Mouse (Mus musculus): ENCODE results near the gene Fmnl3. TPM values are rescaled to one million over a fixed set of nuclear protein-coding genes. Genes with fewer than 3 reads are reported as not detected.

Gene Fmnl3
- polyA plus RNA-seq (2015; fragmentation: Nextera tagmentation; extraction: Ambion mirVana) = 9.3 and 11.7 TPM in 2 replicates

DNA sequence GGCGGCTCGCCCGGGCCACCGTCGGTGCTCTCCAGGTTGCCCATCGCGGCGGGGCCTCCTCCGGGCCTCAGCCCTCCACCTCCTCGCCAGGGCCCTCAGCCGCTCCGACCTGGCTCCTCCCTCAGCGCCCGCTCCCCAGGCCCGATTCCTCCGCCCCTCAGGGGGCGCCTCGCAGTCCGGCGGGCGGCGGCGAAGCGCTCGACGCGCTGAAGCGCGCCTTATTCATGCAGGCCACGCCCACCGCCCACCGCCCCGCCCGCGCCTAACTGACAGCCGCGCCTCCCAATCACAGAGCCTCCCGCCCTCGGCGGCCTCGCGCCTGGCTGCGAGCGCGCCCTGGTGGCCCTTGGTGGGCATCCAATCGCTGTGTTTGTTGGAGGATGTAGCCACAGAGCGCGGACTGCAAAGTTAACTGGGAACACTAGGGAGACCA is at the start of gene Fmnl3:
TSS of gene Fmnl3 (minus strand) at position 224 of the 433 bp plus-strand sequence.
- WGBS = 1% methylated on average over 39 of the region's 48 CpGs

DNA sequence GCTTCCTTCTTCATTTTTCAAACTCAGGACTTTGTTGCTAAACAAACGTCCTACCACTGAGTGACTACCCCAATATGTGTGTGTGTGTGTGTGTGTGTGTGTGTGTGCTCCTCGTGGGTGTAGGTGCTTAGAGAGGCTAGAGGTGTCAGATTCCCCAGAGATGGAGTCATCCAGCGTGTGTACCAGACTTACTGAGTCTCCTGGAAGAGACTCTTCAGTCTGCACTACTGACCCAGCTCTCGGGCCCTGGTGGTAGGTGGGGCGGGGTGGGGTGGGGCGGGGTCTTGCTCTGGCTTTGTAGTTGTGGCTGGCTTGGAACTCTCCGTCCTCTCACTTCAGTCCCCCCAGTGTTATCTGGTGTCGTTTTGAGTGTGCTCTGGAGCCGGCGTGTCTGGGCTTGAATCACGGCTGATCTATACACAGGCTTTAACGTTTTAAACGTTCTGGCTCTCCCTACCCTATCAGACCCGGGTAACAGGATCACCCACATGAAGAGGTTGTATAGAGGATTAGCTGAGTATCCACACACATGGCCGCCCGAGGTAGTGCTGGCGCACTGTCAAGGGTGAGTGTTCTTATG is 47.5 kb upstream of the Fmnl3 start:
- Histone ChIP-seq H3K27me3 (no peaks in the 10 kb centered on the region), H3K9ac (no peak overlapping the region), H3K9me3 (no peaks in the 10 kb centered on the region), H3K4me2 (no peak overlapping the region), H3K27ac (replicated peaks) (no peak overlapping the region), H3K4me3 (no peak overlapping the region), H3K4me1 (replicated peaks) (peaks cover 19% of the 10 kb centered on the region), H3K36me3 (peaks cover 18% of the 10 kb centered on the region)
- ATAC-seq (ENCODE audit: low read depth) = no peak
- WGBS = 43% methylated on average over 17 of the region's 17 CpGs

More for the DNA sequence above, at the start of gene Fmnl3:
- H3K27me3 ChIP-seq = peaks cover 8% of the 10 kb centered on the region
- H3K4me3 ChIP-seq = peak within 1 kb of the TSS; percentile 81
- peak; percentile 99 for ATAC-seq (ENCODE audit: low read depth)
- H3K4me2 ChIP-seq = peak within 1 kb of the TSS; percentile 69
- peaks cover 20% of the 10 kb centered on the region for H3K4me1 ChIP-seq (replicated peaks)
- H3K9me3 ChIP-seq = no peaks in the 10 kb centered on the region
- no peaks in the 10 kb centered on the region for H3K36me3 ChIP-seq
- peak within 1 kb of the TSS; percentile 88 for H3K27ac ChIP-seq (replicated peaks)
- H3K9ac ChIP-seq = peak within 1 kb of the TSS; percentile 90

DNA sequence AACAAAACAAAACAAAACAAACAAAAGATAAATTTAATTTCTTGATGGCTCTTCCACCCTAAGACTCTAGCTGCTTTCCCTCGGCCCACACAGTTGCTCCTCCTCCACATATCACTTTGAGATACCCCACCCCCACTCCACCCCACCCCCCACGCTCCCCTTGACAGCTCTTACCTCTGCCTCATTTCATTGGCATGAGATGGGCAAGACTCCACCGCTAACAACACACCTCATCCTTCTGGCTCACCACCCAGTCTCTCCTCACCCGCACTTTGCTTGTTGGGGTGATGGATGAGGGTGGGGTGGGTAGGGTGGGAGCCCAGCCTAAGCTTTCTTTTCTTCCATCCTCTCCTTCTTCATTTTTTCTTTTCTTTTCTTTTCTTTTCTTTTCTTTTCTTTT is 46.7 kb upstream of the Fmnl3 start:
- WGBS = 38% methylated on average over 4 of the region's 4 CpGs

DNA sequence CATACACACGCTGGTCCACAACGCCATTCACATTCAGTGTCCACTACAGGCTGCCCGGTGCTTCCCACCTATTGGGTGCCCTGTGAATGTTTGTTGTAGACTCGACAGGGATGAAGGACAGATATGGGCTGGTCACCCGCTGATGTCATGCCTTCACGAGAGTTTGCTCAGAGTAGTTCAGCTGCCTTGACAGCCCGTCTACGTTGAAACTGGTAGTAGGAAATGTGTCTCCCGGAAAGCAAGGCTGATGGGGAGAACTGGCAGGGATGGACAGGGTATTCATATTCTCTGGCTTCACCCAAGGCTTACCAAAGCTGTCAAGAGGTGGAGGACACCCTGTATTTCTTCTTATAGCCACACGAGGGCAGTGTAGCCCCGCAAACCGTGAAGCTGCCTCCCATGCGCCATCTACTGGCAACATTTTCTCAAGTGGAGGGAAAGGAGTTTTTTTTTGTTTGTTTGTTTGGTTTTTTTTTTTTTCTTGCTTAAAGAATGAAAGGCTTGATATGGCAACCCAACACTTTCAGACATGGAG is 46.1 kb upstream of the Fmnl3 start:
- Histone ChIP-seq H3K27me3 (no peaks in the 10 kb centered on the region), H3K4me2 (no peak overlapping the region), H3K36me3 (peaks cover 4% of the 10 kb centered on the region; the same call in 1 of the 2 replicates), H3K4me1 (replicated peaks) (peaks cover 16% of the 10 kb centered on the region), H3K9me3 (no peaks in the 10 kb centered on the region), H3K27ac (replicated peaks) (no peak overlapping the region), H3K4me3 (no peak overlapping the region), H3K9ac (0 out of 2 replicates have a peak overlapping the region, but pooled peaks have one; percentile 38)
- WGBS = 26% methylated on average over 13 of the region's 13 CpGs
- peak; percentile 4; the same call in 1 of the 2 replicates for ATAC-seq (ENCODE audit: low read depth)

More for the DNA sequence above, 46.7 kb upstream of the Fmnl3 start:
- no peak overlapping the region for H3K27ac ChIP-seq (replicated peaks)
- peak overlapping the region; percentile 38; the same call in 1 of the 2 replicates for H3K9ac ChIP-seq
- H3K4me1 ChIP-seq (replicated peaks) = peaks cover 19% of the 10 kb centered on the region
- H3K4me3 ChIP-seq = no peak overlapping the region
- H3K9me3 ChIP-seq = no peaks in the 10 kb centered on the region
- ATAC-seq (ENCODE audit: low read depth) = no peak
- no peaks in the 10 kb centered on the region for H3K27me3 ChIP-seq
- peaks cover 9% of the 10 kb centered on the region for H3K36me3 ChIP-seq
- H3K4me2 ChIP-seq = no peak overlapping the region

DNA sequence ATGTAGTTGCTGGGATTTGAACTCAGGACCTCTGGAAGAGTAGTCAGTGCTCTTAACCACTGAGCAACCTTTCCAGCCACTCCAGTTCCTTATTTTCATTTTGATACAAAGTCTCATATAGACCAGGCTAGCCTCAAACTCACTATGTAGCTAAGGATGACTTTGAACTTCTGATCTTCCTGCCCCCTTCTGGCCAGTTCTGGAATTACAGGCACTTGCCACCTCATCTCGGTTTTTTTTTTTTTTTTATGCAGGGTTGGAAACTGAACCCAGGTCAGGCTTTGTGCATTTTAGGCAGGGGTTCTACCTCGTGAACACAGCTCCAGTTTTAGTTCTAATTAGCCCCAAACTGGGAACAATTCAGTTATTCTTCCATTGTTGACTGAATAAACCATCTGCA is 45.5 kb upstream of the Fmnl3 start:
- 17% methylated on average over 2 of the region's 2 CpGs for WGBS
- Histone ChIP-seq H3K9ac (no peak overlapping the region), H3K4me3 (no peak overlapping the region), H3K36me3 (0 out of 2 replicates have a peak, but pooled peaks cover under 1% of the 10 kb centered on the region), H3K27ac (replicated peaks) (no peak overlapping the region), H3K27me3 (no peaks in the 10 kb centered on the region), H3K9me3 (no peaks in the 10 kb centered on the region), H3K4me2 (no peak overlapping the region), H3K4me1 (replicated peaks) (peaks cover 10% of the 10 kb centered on the region)
- ATAC-seq (ENCODE audit: low read depth) = no peak

DNA sequence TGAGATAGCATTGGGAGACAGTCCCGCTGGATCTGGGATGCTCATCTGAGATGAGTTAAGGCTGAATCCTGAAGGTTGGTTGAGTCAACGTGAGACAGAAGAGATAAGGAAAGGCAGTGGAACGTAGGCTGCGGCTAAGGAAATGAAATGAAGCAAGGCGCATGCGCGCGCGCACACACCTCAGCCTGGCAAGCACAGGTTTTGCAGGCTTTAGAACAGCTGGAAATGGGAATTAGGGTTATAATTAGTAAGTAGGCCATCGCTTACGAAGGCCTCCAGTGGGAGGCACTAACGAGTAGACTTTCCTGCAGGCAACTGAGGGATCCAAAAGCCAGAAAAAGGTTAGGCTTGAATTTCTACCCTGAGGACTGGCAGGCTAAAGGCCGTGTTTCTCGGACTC is 41.5 kb upstream of the Fmnl3 start:
- peaks cover under 1% of the 10 kb centered on the region; the same call in 1 of the 2 replicates for H3K4me1 ChIP-seq (replicated peaks)
- no peak for ATAC-seq (ENCODE audit: low read depth)
- no peak overlapping the region for H3K4me2 ChIP-seq
- H3K36me3 ChIP-seq = peaks cover 41% of the 10 kb centered on the region
- H3K4me3 ChIP-seq = no peak overlapping the region
- H3K27ac ChIP-seq (replicated peaks) = no peak overlapping the region; the same call in 1 of the 2 replicates
- no peak overlapping the region for H3K9ac ChIP-seq
- WGBS = 58% methylated on average over 14 of the region's 14 CpGs
- no peaks in the 10 kb centered on the region for H3K9me3 ChIP-seq
- no peaks in the 10 kb centered on the region for H3K27me3 ChIP-seq

DNA sequence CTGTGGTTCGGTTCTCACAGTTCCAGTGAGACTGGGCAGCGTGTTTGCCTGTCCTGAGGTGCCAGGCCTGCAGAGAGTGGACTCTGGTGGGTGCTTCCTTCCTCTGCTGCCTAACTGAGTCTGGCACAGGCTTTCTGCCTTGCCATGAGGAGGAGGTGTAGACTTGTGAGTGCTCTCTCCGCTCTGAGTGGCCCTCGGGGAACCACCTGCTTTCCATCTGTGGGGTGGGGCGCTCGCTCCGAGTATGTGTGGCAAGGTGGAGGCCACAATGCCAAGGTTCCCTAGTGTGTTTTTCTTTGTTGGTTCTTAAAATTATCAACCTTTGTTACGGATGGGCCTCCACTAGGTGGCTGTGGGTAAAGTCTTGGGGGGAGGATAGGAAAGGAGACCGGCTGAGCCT is 38.6 kb upstream of the Fmnl3 start:
- Histone ChIP-seq H3K4me2 (no peak overlapping the region), H3K36me3 (peaks cover 70% of the 10 kb centered on the region), H3K27ac (replicated peaks) (no peak overlapping the region), H3K9me3 (no peaks in the 10 kb centered on the region), H3K9ac (no peak overlapping the region), H3K27me3 (no peaks in the 10 kb centered on the region), H3K4me1 (replicated peaks) (no peaks in the 10 kb centered on the region), H3K4me3 (no peak overlapping the region)
- 91% methylated on average over 9 of the region's 9 CpGs for WGBS
- ATAC-seq (ENCODE audit: low read depth) = no peak

DNA sequence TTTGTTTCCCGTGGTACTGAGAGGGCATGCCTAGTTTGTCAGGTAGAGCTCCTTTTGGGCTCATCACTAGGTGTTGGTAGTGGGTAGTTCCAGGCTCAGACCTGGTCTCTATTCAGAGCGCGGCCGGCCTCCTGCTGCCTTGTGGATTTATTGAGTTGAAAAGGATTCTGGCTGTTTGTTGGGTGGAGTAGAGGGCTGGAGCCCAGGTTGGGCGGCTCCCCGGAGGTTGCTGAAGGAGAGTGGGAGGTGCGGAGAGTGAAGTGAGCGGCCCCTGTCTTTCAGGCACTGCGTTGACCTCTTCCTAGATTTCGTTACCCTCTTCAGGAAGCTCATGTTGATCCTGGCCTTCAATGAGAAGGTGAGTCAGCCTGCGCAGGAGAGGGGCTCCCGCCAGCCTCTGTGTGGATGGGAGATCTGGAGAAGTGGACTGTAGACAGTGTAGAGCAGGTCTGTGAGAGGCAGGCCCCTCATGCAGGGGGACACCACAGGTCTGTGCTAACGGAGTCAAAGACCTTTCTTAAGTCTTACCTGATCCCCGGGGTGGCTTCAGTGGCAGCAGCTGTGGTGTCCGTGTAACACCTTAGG is 36.8 kb upstream of the Fmnl3 start:
- Histone ChIP-seq H3K4me1 (replicated peaks) (no peaks in the 10 kb centered on the region), H3K27ac (replicated peaks) (no peak overlapping the region), H3K9me3 (no peaks in the 10 kb centered on the region), H3K36me3 (peaks cover 86% of the 10 kb centered on the region), H3K9ac (no peak overlapping the region), H3K4me2 (no peak overlapping the region), H3K27me3 (no peaks in the 10 kb centered on the region), H3K4me3 (no peak overlapping the region)
- WGBS = 90% methylated on average over 15 of the region's 15 CpGs
- no peak for ATAC-seq (ENCODE audit: low read depth)

DNA sequence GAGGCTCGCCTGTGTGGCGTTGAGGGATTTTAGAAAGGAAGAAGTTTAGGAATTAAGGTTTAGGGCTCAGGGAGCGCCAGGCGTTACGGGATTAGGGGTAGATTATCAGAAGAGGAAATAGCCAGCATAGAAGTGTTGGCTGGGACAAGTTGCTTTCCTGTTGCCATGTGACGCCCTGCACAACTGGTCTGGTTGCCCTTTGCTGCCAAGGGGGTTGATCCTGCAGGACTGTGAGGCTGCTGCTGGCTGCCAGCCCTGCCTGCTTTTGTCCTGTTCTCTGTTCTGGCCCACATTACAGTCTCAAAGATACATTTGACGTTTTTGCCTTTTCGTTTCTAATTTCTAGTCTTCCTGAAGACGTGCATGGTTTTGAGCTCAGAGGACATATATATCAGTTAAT is 34.9 kb upstream of the Fmnl3 start:
- H3K4me3 ChIP-seq = no peak overlapping the region
- no peak overlapping the region for H3K4me2 ChIP-seq
- H3K27ac ChIP-seq (replicated peaks) = no peak overlapping the region
- 95% methylated on average over 9 of the region's 9 CpGs for WGBS
- no peaks in the 10 kb centered on the region for H3K4me1 ChIP-seq (replicated peaks)
- no peaks in the 10 kb centered on the region for H3K27me3 ChIP-seq
- no peak for ATAC-seq (ENCODE audit: low read depth)
- H3K9me3 ChIP-seq = no peaks in the 10 kb centered on the region
- H3K36me3 ChIP-seq = peaks cover 83% of the 10 kb centered on the region
- no peak overlapping the region for H3K9ac ChIP-seq

DNA sequence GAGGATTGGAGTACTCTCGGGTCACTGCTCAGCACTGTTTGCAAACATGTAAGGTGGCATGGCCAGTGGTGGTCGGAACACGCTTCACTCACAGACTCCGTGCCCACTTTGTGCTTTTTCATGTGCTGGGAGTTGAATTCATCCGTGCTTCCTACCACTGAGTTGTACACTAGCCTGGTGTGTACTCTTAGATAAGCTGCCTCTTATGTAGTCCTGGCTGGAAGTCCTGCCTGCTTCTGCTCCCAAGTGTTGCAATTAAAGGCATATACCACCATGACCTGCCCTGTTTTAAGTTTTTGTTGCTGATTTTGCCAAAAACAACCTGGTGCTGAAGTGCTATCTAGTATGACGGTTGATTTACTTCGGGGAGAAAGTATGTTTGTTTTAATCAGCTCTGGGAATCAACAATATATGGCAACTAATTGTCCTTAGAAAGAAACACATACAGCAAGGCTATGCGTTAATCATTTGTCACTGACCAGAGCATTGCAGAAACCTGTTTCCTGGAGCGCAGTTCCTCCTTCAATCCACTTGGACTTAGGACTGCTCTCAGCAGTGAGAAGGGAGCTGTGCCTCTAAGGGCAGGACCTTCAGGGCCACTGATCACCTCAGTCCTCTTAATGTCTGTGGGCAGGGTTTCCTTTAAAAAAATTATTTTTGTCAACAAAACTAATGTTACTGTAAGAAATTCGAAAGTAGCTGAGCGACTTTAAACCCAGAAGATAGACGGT is 33.0 kb upstream of the Fmnl3 start:
- Histone ChIP-seq H3K4me3 (no peak overlapping the region), H3K4me1 (replicated peaks) (peaks cover 16% of the 10 kb centered on the region), H3K9me3 (no peaks in the 10 kb centered on the region), H3K9ac (no peak overlapping the region), H3K36me3 (peaks cover 64% of the 10 kb centered on the region), H3K4me2 (no peak overlapping the region), H3K27ac (replicated peaks) (no peak overlapping the region), H3K27me3 (no peaks in the 10 kb centered on the region)
- 95% methylated on average over 12 of the region's 12 CpGs for WGBS
- ATAC-seq (ENCODE audit: low read depth) = no peak

DNA sequence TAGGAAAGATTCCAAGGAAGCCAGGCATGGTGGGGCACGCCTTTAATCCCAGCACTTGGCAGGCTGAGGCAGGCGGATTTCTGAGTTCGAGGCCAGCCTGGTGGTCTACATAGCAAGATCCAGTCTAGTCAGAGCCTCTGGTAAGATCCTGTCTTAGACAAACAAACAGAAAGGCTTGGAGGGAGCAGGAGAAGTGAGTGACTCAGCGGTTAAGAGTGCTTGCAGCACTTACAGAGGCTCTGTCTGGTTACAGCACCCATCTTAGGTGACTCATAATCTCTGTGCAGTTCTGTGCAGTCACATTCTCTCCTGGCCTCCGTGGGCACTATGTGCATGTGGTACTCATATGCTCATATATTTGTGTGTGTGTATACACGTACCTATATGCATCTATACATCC is 30.3 kb upstream of the Fmnl3 start:
- Histone ChIP-seq H3K27me3 (no peaks in the 10 kb centered on the region), H3K9me3 (no peaks in the 10 kb centered on the region), H3K4me1 (replicated peaks) (peaks cover 42% of the 10 kb centered on the region), H3K4me2 (no peak overlapping the region), H3K9ac (no peak overlapping the region), H3K4me3 (no peak overlapping the region), H3K36me3 (peaks cover 37% of the 10 kb centered on the region), H3K27ac (replicated peaks) (no peak overlapping the region)
- ATAC-seq (ENCODE audit: low read depth) = no peak
- 93% methylated on average over 6 of the region's 6 CpGs for WGBS
